Mouse (Mus musculus) hindbrain, embryonic 10.5 days (tissue): ENCODE measurements around the gene Gm26661. TPM values are rescaled to one million over a fixed set of nuclear protein-coding genes. Genes with fewer than 3 reads are reported as not detected.

ENCODE experiments used
- DNase-seq: peaks from one replicate; pipeline ENCODE4 v3.0.0-alpha.2; 2017; ENCODE audit warnings: low spot score
- H3K27ac ChIP-seq: fragments of 300-500 bp; sonication (generic); 2 replicates; pipeline ENCODE4 v1.5.1; 2016; ENCODE audit warnings: mild to moderate bottlenecking, moderate library complexity
- H3K27me3 ChIP-seq: fragments of 300-500 bp; sonication (generic); 2 replicates; pipeline ENCODE4 v1.6.1; 2016; ENCODE audit warnings: mild to moderate bottlenecking; ENCODE audit not compliant: poor library complexity, insufficient read depth, severe bottlenecking
- H3K36me3 ChIP-seq: fragments of 300-500 bp; sonication (generic); 2 replicates; pipeline ENCODE4 v1.6.1; 2016; ENCODE audit warnings: mild to moderate bottlenecking, moderate library complexity
- H3K4me1 ChIP-seq: fragments of 300-500 bp; sonication (generic); replicated peaks from 2 replicates; pipeline ENCODE4 v1.6.1; 2016; ENCODE audit warnings: mild to moderate bottlenecking
- H3K4me3 ChIP-seq: fragments of 300-500 bp; sonication (generic); 2 replicates; pipeline ENCODE4 v1.5.1; 2016; ENCODE audit warnings: mild to moderate bottlenecking, moderate library complexity
- H3K9me3 ChIP-seq: fragments of 300-500 bp; sonication (generic); 2 replicates; pipeline ENCODE4 v1.6.1; 2016; ENCODE audit warnings: mild to moderate bottlenecking, moderate library complexity
- WGBS: fragments of 180-500 bp; shearing (Covaris S2); methylation state at CpG from one replicate; pipeline ENCODE4 v1.1.7; 2016; 5-methylcytosine and 5-hydroxymethylcytosine counted together
- polyA plus RNA-seq: library from polyadenylated mRNA; unstranded; fragments of >200 nt; fragmentation: Nextera tagmentation; extraction: Ambion mirVana; gene quantifications from 2 replicates; pipeline ENCODE4 v1.2.1, GENCODE M21; 2016

Gene Gm26661
- polyA plus RNA-seq, 1 experiment from 2014 or later = not detected

DNA sequence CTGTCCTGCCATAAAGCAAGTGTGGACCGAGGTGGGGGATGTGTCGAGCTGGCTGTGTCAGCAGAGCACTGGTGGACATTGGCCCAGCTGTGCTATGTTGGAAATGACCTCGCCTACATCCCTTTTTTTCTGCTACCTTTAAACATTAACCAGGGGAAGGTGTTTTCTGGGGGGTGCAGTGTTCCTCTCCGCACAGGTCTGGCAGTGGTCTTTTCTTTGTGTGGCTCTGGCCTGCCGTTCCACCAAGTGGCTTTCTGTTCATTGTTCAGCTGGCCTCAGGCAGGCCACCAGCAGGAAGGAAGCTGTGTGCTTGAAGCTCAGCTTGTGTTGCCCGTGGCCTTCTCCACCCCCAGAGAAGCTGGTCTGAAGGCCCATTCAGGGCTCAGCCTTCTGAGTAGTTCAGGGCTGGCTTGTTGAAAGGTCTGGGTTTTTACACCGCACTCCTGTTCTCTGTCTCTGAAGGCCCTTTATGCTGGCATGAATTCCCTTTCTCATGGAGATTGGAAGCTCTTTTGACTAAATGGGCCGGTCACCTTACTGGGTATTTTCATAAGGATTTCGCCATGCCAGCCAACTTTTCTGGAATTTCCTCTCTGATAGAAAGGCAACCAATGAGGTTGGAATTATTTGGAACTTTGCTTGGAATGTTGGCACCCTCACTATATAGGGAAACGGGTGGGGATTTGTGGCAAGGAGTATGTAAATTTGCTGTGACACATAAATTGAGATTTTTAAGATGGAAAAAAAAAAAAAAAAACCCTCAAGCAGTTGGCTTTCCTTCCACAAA is 35.0 kb downstream of the Gm26661 start:
- Histone ChIP-seq H3K36me3 (no peaks in the 10 kb centered on the region), H3K27me3 (no peaks in the 10 kb centered on the region), H3K4me1 (peaks cover 34% of the 10 kb centered on the region), H3K9me3 (no peaks in the 10 kb centered on the region), H3K4me3 (no peak overlapping the region), H3K27ac (peak overlapping the region; percentile 84)
- WGBS = 41% methylated on average over 10 of the region's 10 CpGs
- peak; percentile 35 for DNase-seq

GRCm38 (mm10) chr14:7829181-7829580 is 37.8 kb downstream of the Gm26661 start:
- Histone ChIP-seq H3K4me3 (no peak overlapping the region), H3K4me1 (peaks cover 33% of the 10 kb centered on the region), H3K27me3 (no peaks in the 10 kb centered on the region), H3K27ac (no peak overlapping the region), H3K36me3 (no peaks in the 10 kb centered on the region), H3K9me3 (no peaks in the 10 kb centered on the region)
- DNase-seq = no peak
- 92% methylated on average over 2 of the region's 2 CpGs for WGBS

- Histone ChIP-seq H3K36me3 (no peaks in the 10 kb centered on the region), H3K9me3 (no peaks in the 10 kb centered on the region), H3K27me3 (no peaks in the 10 kb centered on the region), H3K4me1 (peaks cover 8% of the 10 kb centered on the region; the same call in 1 of the 2 replicates), H3K4me3 (no peak overlapping the region), H3K27ac (no peak overlapping the region)
- DNase-seq = no peak
- 74% methylated on average over 1 of the region's 1 CpGs for WGBS
These were observed 40.5 kb downstream of the Gm26661 start for GRCm38 (mm10) chr14:7831770-7832439.

DNA sequence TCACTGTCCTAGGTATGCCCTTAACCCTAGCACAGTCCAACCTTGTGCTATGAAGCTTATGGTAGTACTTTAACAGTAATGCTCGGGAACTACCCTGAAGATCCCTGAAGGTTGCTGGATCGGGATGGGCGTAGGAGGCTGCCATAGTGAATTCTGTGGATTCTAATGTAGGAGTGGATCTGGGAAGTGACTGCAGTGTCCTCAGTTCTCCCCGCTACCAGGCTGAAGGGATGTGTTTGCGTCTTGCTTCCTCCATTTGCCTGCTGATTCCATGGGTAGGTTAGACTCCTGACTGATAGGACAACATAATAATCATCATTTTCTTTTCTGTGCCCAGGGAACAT is 41.0 kb downstream of the Gm26661 start:
- Histone ChIP-seq H3K27me3 (no peaks in the 10 kb centered on the region), H3K9me3 (no peaks in the 10 kb centered on the region), H3K4me3 (no peak overlapping the region), H3K27ac (no peak overlapping the region), H3K4me1 (peaks cover 8% of the 10 kb centered on the region; the same call in 1 of the 2 replicates), H3K36me3 (no peaks in the 10 kb centered on the region)
- DNase-seq = no peak
- WGBS = 94% methylated on average over 5 of the region's 5 CpGs

GRCm38 (mm10) chr14:7833458-7833857 is 42.1 kb downstream of the Gm26661 start:
- 80% methylated on average over 4 of the region's 4 CpGs for WGBS
- Histone ChIP-seq H3K27me3 (no peaks in the 10 kb centered on the region), H3K36me3 (no peaks in the 10 kb centered on the region), H3K9me3 (no peaks in the 10 kb centered on the region), H3K4me3 (no peak overlapping the region), H3K4me1 (peaks cover 8% of the 10 kb centered on the region), H3K27ac (no peak overlapping the region)
- no peak for DNase-seq

DNA sequence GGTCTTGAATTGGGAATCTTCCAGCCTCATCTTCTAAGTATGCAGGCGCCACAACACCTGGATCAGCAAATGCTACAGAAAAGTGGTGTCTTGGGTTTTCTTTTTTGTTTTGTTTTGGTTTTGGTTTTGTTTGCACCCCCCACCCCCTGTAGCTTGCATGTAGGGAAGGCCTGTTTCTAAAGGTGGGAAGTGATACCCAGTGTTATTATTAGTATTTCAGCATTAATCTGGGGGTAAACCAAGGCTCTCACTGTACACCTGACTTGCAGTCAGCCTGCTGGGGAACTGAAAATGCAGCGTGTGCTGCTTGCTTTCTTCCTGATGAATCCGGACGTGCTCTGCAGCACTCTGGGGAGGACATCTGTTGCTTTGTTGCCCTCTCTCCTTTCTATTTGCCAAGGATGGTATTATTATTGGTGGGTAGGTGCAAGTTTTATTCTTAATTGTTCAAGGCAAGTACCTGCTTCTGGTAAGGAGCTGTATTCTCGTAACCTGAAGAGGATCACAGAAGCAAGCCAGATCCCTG is 47.2 kb downstream of the Gm26661 start:
- H3K36me3 ChIP-seq = no peaks in the 10 kb centered on the region
- no peak overlapping the region for H3K27ac ChIP-seq
- no peaks in the 10 kb centered on the region for H3K9me3 ChIP-seq
- no peaks in the 10 kb centered on the region for H3K27me3 ChIP-seq
- WGBS = 82% methylated on average over 5 of the region's 5 CpGs
- no peak for DNase-seq
- peaks cover 18% of the 10 kb centered on the region for H3K4me1 ChIP-seq
- H3K4me3 ChIP-seq = no peak overlapping the region

GRCm38 (mm10) chr14:7839950-7840514 is 48.6 kb downstream of the Gm26661 start:
- H3K36me3 ChIP-seq = no peaks in the 10 kb centered on the region
- H3K4me3 ChIP-seq = no peak overlapping the region
- 56% methylated on average over 8 of the region's 8 CpGs for WGBS
- peaks cover 18% of the 10 kb centered on the region for H3K4me1 ChIP-seq
- H3K9me3 ChIP-seq = no peaks in the 10 kb centered on the region
- no peak for DNase-seq
- 0 out of 2 replicates have a peak overlapping the region, but pooled peaks have one; percentile 8 for H3K27ac ChIP-seq
- no peaks in the 10 kb centered on the region for H3K27me3 ChIP-seq

Other genes starting within 250 kb of the Gm26661 start
- gene Gm3558, start 223.0 kb upstream of the Gm26661 start, polyA plus RNA-seq = 0.95 and 0.98 TPM in 2 replicates
- not detected in 2 replicates for gene Gm10338, start 196.0 kb upstream of the Gm26661 start, polyA plus RNA-seq
- not detected in 2 replicates for gene Gm10128, start 147.6 kb upstream of the Gm26661 start, polyA plus RNA-seq
- gene Flnb, start 26.4 kb downstream of the Gm26661 start, polyA plus RNA-seq = 17.2 and 19.8 TPM in 2 replicates
- gene Gm45521, start 165.7 kb downstream of the Gm26661 start, polyA plus RNA-seq = 0.56 and 0.85 TPM in 2 replicates
- 0.07 TPM in 1 of 2 replicates, not detected in the other for gene Dnase1l3, start 203.0 kb downstream of the Gm26661 start, polyA plus RNA-seq
- 14.8 and 15.1 TPM in 2 replicates for gene Abhd6, start 211.3 kb downstream of the Gm26661 start, polyA plus RNA-seq